Mouse (Mus musculus): Measurements from ENCODE around the gene Vmn2r67. TPM values are rescaled to one million over a fixed set of nuclear protein-coding genes. Genes with fewer than 3 reads are reported as not detected.
"Not testable (repeated sequence)": the region's sequence is repeated elsewhere in the genome, so short reads cannot be mapped to it uniquely, and the experiment has no call there.

Vmn2r67 gene
- polyA plus RNA-seq (2015; fragmentation: Nextera tagmentation; extraction: Ambion mirVana): not detected in 2 replicates

DNA sequence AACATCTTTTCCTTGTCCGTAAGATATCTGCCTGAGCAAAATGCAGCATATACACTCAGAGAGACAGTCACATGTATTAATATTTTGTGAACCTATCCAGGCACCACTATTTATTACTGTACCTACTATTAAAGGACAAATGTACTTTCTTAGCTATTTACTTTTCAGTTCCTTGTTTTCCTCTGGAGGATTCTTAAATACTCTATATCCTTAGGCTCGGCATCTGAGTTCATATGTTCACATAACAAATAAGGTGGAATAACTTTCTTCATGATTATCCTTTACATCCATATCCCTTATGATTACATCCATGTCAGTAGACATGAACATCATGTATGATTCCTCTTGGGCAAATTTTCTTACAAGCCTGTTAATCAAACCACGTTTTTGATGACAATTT lies at the start of gene Vmn2r67:
Gene Vmn2r67 (minus strand): TSS at position 101 of the 400 bp plus-strand sequence.
- WGBS: 67% methylated on average over 3 of the region's 3 CpGs
- H3K27ac ChIP-seq (ENCODE audit: low read length): no peak within 1 kb of the TSS
- no peaks in the 10 kb centered on the region for H3K9me3 ChIP-seq (replicated peaks; ENCODE audit: control insufficient read depth, low read length)
- no peaks in the 10 kb centered on the region for H3K4me1 ChIP-seq (ENCODE audit: control insufficient read depth, insufficient read depth, low read length)
- H3K4me2 ChIP-seq (ENCODE audit: low read depth, low read length): no peak within 1 kb of the TSS
- no peaks in the 10 kb centered on the region for H3K36me3 ChIP-seq (ENCODE audit: control insufficient read depth, insufficient read depth)
- no peak within 1 kb of the TSS for H3K9ac ChIP-seq (ENCODE audit: low read length)
- ATAC-seq (replicated peaks; ENCODE audit: extremely low read depth, insufficient read depth, low FRiP score): no peak
- H3K4me3 ChIP-seq (ENCODE audit: low read length): no peak within 1 kb of the TSS
- H3K27me3 ChIP-seq (ENCODE audit: control insufficient read depth, insufficient read depth, low read length): no peaks in the 10 kb centered on the region

DNA sequence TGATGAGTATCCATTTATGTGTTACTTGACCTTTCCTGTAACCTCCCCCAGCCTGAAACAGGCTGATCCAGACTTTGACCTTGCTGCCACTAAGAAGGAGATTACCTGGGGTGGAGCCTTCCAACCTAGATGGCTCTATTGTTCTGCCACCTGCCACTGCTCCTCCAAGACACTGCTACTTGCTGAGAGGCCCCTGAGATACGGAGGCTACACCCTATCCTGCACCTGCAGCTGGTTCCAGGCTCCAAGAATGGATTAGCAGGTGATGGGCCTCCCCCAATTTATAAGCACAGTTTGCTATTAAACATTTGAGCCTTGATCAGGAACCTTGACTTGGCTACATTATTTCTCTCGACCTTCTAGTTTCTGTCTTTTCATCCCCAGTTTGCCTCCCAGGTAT lies 51.3 kb downstream of the Vmn2r67 start:
- H3K9me3 ChIP-seq (replicated peaks; ENCODE audit: control insufficient read depth, low read length); H3K27ac ChIP-seq (ENCODE audit: low read length); H3K9ac ChIP-seq (ENCODE audit: low read length); H3K4me1 ChIP-seq (ENCODE audit: control insufficient read depth, insufficient read depth, low read length); H3K4me2 ChIP-seq (ENCODE audit: low read depth, low read length); H3K27me3 ChIP-seq (ENCODE audit: control insufficient read depth, insufficient read depth, low read length); ATAC-seq (replicated peaks; ENCODE audit: extremely low read depth, insufficient read depth, low FRiP score); H3K4me3 ChIP-seq (ENCODE audit: low read length); H3K36me3 ChIP-seq (ENCODE audit: control insufficient read depth, insufficient read depth): not testable (repeated sequence)
- WGBS: 51% methylated on average over 2 of the region's 2 CpGs

Other genes with a start within 250 kb of the Vmn2r67 start
- not detected in 2 replicates for gene Vmn2r65, start 191.9 kb downstream of the Vmn2r67 start, polyA plus RNA-seq (2015; fragmentation: Nextera tagmentation; extraction: Ambion mirVana)
- not detected in 2 replicates for gene Vmn2r66, start 143.7 kb downstream of the Vmn2r67 start, polyA plus RNA-seq (2015; fragmentation: Nextera tagmentation; extraction: Ambion mirVana)
- not detected in 2 replicates for gene Vmn2r68, start 81.8 kb upstream of the Vmn2r67 start, polyA plus RNA-seq (2015; fragmentation: Nextera tagmentation; extraction: Ambion mirVana)

Data from heart, embryonic 16.5 days (tissue).